Mouse (Mus musculus) megakaryocyte, embryonic 14.5 days (primary cell): Measurements from ENCODE around the gene Zfp688. TPM values are rescaled to one million over a fixed set of nuclear protein-coding genes. Genes with fewer than 3 reads are reported as not detected.
"Not testable (repeated sequence)": the region's sequence is repeated elsewhere in the genome, so short reads cannot be mapped to it uniquely, and the experiment has no call there.

ENCODE experiments used
- H3K27me3 ChIP-seq: replicated peaks from 2 replicates; pipeline ENCODE3; 2012; ENCODE audit warnings: inconsistent platforms
- H3K36me3 ChIP-seq: replicated peaks from 2 replicates; pipeline ENCODE3; 2012; ENCODE audit warnings: low read length, inconsistent platforms, mixed read lengths
- H3K4me1 ChIP-seq: 2 replicates; pipeline ENCODE4 v1.6.1; 2012; ENCODE audit warnings: inconsistent platforms
- H3K4me3 ChIP-seq: replicated peaks from 2 replicates; pipeline ENCODE3; 2012; ENCODE audit warnings: moderate library complexity, mild to moderate bottlenecking, inconsistent platforms
- H3K9me3 ChIP-seq: 2 replicates; pipeline ENCODE4 v1.6.1; 2012; ENCODE audit warnings: inconsistent platforms
- FLI1 ChIP-seq: IDR thresholded peaks from 2 replicates; pipeline ENCODE4 v1.6.1; 2012; ENCODE audit warnings: low read length, inconsistent platforms, mixed read lengths
- GATA1 ChIP-seq: IDR thresholded peaks from 3 replicates; pipeline ENCODE4 v1.6.1; 2012; ENCODE audit warnings: mixed read lengths, low read length, inconsistent platforms, borderline replicate concordance
- polyA plus RNA-seq: library from polyadenylated mRNA; stranded (reverse); fragments of >175 nt; gene quantifications from 2 replicates; pipeline ENCODE4 v1.2.3, GENCODE M21; 2012; ENCODE audit warnings: low replicate concordance; ENCODE audit not compliant: insufficient read depth

The Zfp688 gene
- polyA plus RNA-seq, 1 experiment: 25.6 TPM

GRCm38 (mm10) chr7:127411418-127411817 is 10.4 kb downstream of the Zfp688 start:
- no peak overlapping the region for H3K4me3 ChIP-seq
- TF ChIP-seq GATA1 (no peak), FLI1 (no peak)
- H3K36me3 ChIP-seq: peaks cover 9% of the 10 kb centered on the region
- H3K27me3 ChIP-seq: peaks cover 1% of the 10 kb centered on the region
- peaks cover 9% of the 10 kb centered on the region for H3K9me3 ChIP-seq
- H3K4me1 ChIP-seq: peaks cover 13% of the 10 kb centered on the region

- H3K27me3 ChIP-seq, H3K9me3 ChIP-seq, H3K36me3 ChIP-seq: not testable (repeated sequence)
- Histone ChIP-seq H3K4me1 (peaks cover 17% of the 10 kb centered on the region), H3K4me3 (peak within 1 kb of the TSS; percentile 93)
Observed at GRCm38 (mm10) chr7:127406002-127406987, 15.6 kb downstream of the Zfp688 start, which contains the start of gene Zfp764. Gene Zfp764, minus strand, starts transcription at chr7:127406822.

GRCm38 (mm10) chr7:127404101-127404500 is 17.8 kb downstream of the Zfp688 start:
- not testable (repeated sequence) for H3K27me3 ChIP-seq, H3K36me3 ChIP-seq, H3K9me3 ChIP-seq

GRCm38 (mm10) chr7:127402980-127403379 is 18.9 kb downstream of the Zfp688 start:
- no peak for TF ChIP-seq GATA1
- no peak for TF ChIP-seq FLI1

More at GRCm38 (mm10) chr7:127404101-127404500, 17.8 kb downstream of the Zfp688 start:
- peaks cover 16% of the 10 kb centered on the region for H3K4me1 ChIP-seq
- H3K4me3 ChIP-seq: not testable (repeated sequence)

GRCm38 (mm10) chr7:127400355-127400754 is 21.5 kb downstream of the Zfp688 start:
- Histone ChIP-seq H3K36me3 (peaks cover 3% of the 10 kb centered on the region), H3K4me1 (peaks cover 5% of the 10 kb centered on the region; the same call in 1 of the 2 replicates), H3K27me3 (peaks cover 3% of the 10 kb centered on the region), H3K4me3 (no peak overlapping the region), H3K9me3 (no peaks in the 10 kb centered on the region)
- TF ChIP-seq GATA1 (no peak), FLI1 (no peak)

More at GRCm38 (mm10) chr7:127402980-127403379, 18.9 kb downstream of the Zfp688 start:
- Histone ChIP-seq H3K4me3 (no peak overlapping the region), H3K36me3 (peaks cover 3% of the 10 kb centered on the region), H3K9me3 (no peaks in the 10 kb centered on the region), H3K4me1 (peaks cover 16% of the 10 kb centered on the region), H3K27me3 (peaks cover 3% of the 10 kb centered on the region)

- Histone ChIP-seq H3K9me3 (no peaks in the 10 kb centered on the region), H3K36me3 (peaks cover 15% of the 10 kb centered on the region), H3K4me1 (peaks cover 31% of the 10 kb centered on the region), H3K4me3 (peak overlapping the region; percentile 97), H3K27me3 (no peaks in the 10 kb centered on the region)
- no peak for TF ChIP-seq GATA1
- TF ChIP-seq FLI1: no peak
Observed at GRCm38 (mm10) chr7:127393944-127394333, 27.9 kb downstream of the Zfp688 start.

- peaks cover 15% of the 10 kb centered on the region for H3K36me3 ChIP-seq
- H3K27me3 ChIP-seq: no peaks in the 10 kb centered on the region
- H3K4me1 ChIP-seq: peaks cover 33% of the 10 kb centered on the region
- TF ChIP-seq GATA1: no peak
- TF ChIP-seq FLI1: no peak
- peak within 1 kb of the TSS; percentile 97 for H3K4me3 ChIP-seq
- no peaks in the 10 kb centered on the region for H3K9me3 ChIP-seq
Observed at GRCm38 (mm10) chr7:127393157-127393943, 28.5 kb downstream of the Zfp688 start, which contains the start of gene E430018J23Rik. Gene E430018J23Rik, minus strand, starts transcription at chr7:127393629.

- Histone ChIP-seq H3K4me3 (peak overlapping the region; percentile 90), H3K36me3 (peaks cover 15% of the 10 kb centered on the region), H3K9me3 (no peaks in the 10 kb centered on the region), H3K4me1 (peaks cover 37% of the 10 kb centered on the region), H3K27me3 (no peaks in the 10 kb centered on the region)
- TF ChIP-seq FLI1 (no peak), GATA1 (no peak)
Observed at GRCm38 (mm10) chr7:127392251-127392824, 29.5 kb downstream of the Zfp688 start.

- no peaks in the 10 kb centered on the region for H3K27me3 ChIP-seq
- H3K4me1 ChIP-seq: peaks cover 41% of the 10 kb centered on the region
- no peak overlapping the region for H3K4me3 ChIP-seq
- H3K9me3 ChIP-seq: no peaks in the 10 kb centered on the region
- peaks cover 15% of the 10 kb centered on the region for H3K36me3 ChIP-seq
- no peak for TF ChIP-seq FLI1
- no peak for TF ChIP-seq GATA1
Observed at GRCm38 (mm10) chr7:127391538-127391937, 30.3 kb downstream of the Zfp688 start.
